In genomic region chr7:79371321-79371879, GRCm38 (mm10) we compare ENCODE assay signal across 9 mouse cellular contexts. TPM values are rescaled to one million over a fixed set of nuclear protein-coding genes. Genes with fewer than 3 reads are reported as not detected.
DNase-seq lines count a peak whose midpoint lies in the region; ATAC-seq lines count a peak whose summit lies in the region.
"Had no signal": no experiment of that assay in that cellular context is flagged by ENCODE, and none has a peak within 500 bp of the region (broad histone marks: within the 10 kb centered on the region; RNA-seq: fewer than 3 reads in every experiment).

No protein-coding gene starts in this region.

- H3K9ac ChIP-seq in embryonic facial prominence, embryonic 14.5 days (ENCODE audit: low read depth, low read length): no peak overlapping the region

- no peak overlapping the region for H3K4me3 ChIP-seq in embryonic facial prominence, embryonic 14.5 days (ENCODE audit: low read depth, low read length)

- H3K27me3 ChIP-seq in embryonic facial prominence, embryonic 14.5 days (replicated peaks; ENCODE audit: control insufficient read depth, insufficient read depth, low read length): no peaks in the 10 kb centered on the region

- H3K36me3 ChIP-seq in embryonic facial prominence, embryonic 14.5 days (ENCODE audit: control insufficient read depth, insufficient read depth, low read length): no peaks in the 10 kb centered on the region

- WGBS in embryonic facial prominence, embryonic 14.5 days: 41% methylated on average over 10 of the region's 10 CpGs

- no peak overlapping the region for H3K4me2 ChIP-seq in embryonic facial prominence, embryonic 14.5 days (ENCODE audit: low read depth, low read length)

- peak; percentile 72 for ATAC-seq in embryonic facial prominence, embryonic 14.5 days (ENCODE audit: low read depth)

- H3K9me3 ChIP-seq in embryonic facial prominence, embryonic 14.5 days (ENCODE audit: control insufficient read depth, low read length): no peaks in the 10 kb centered on the region

- peak; percentile 86 for DNase-seq in ES-CJ7 (ENCODE audit: low read depth, low spot score)
- DNase-seq in adrenal gland, postnatal 25 days: peak; percentile 81
- DNase-seq in embryonic facial prominence, embryonic 14.5 days (ENCODE audit: low spot score): peak; percentile 75
- peak; percentile 83 for DNase-seq in heart, postnatal 4 days
- peak; percentile 68 to 80 for DNase-seq in layer of hippocampus, postnatal 14 days (ENCODE audit: low spot score in 2 of 2)
- peak; percentile 74 to 85 for DNase-seq in lung, postnatal 4 days
- peak; percentile 66 for DNase-seq in right cerebral cortex, postnatal 25 days
- DNase-seq in urinary bladder, postnatal 4 days (ENCODE audit: low spot score in 2 of 2): peak; percentile 57 to 74

- no peaks in the 10 kb centered on the region; the same call in 1 of the 2 replicates for H3K4me1 ChIP-seq in embryonic facial prominence, embryonic 14.5 days (ENCODE audit: control insufficient read depth, insufficient read depth, low read length)

- no peak overlapping the region for H3K27ac ChIP-seq in embryonic facial prominence, embryonic 14.5 days (replicated peaks; ENCODE audit: low read depth, low read length)
- H3K27ac ChIP-seq: macrophage had no signal

RNA-seq across cellular contexts. Expression of gene Rlbp1, which starts 15.4 kb away (rescaled TPM):
- 0.70 TPM in 1 of 2 replicates, not detected in the other for total RNA-seq in adrenal gland, postnatal 25 days (2021)
- polyA plus RNA-seq in embryonic facial prominence, embryonic 14.5 days (2014; fragmentation: Nextera tagmentation; extraction: Ambion mirVana): 2.5 and 3.4 TPM in 2 replicates
- total RNA-seq in heart, postnatal 4 days (2021): not detected
- total RNA-seq in layer of hippocampus, postnatal 14 days (2021): 10 to 100 TPM; 16.8 to 19.0 TPM
- polyA plus RNA-seq: macrophage had no signal

RNA-seq across cellular contexts. Expression of gene Fanci, which starts 20.3 kb away (rescaled TPM):
- 1.2 and 1.5 TPM in 2 replicates for total RNA-seq in adrenal gland, postnatal 25 days (2021)
- 8.2 and 8.3 TPM in 2 replicates for polyA plus RNA-seq in embryonic facial prominence, embryonic 14.5 days (2014; fragmentation: Nextera tagmentation; extraction: Ambion mirVana)
- 1 to 10 TPM; 7.0 to 8.1 TPM for total RNA-seq in heart, postnatal 4 days (2021)
- 1 to 10 TPM in 1 of 2 experiments, under 1 TPM in 1; 0.71 to 1.6 TPM for total RNA-seq in layer of hippocampus, postnatal 14 days (2021)

Comparison
In these comparisons a context has a peak if more than half of its experiments do, and no peak if none do; other contexts are left out.
1. RNA of gene Rlbp1, which starts 15.4 kb away (total RNA-seq): 16.8 to 19.0 TPM in layer of hippocampus, postnatal 14 days; 0.70 TPM in adrenal gland, postnatal 25 days and not detected in heart, postnatal 4 days; every median in the first group is over 10 times any median in the second.
2. Peak in every context shown above with its lines, with median percentiles within 50 percentile points of each other: DNase-seq.